ENCODE assay signal across 9 mouse cellular contexts in the genomic region with DNA sequence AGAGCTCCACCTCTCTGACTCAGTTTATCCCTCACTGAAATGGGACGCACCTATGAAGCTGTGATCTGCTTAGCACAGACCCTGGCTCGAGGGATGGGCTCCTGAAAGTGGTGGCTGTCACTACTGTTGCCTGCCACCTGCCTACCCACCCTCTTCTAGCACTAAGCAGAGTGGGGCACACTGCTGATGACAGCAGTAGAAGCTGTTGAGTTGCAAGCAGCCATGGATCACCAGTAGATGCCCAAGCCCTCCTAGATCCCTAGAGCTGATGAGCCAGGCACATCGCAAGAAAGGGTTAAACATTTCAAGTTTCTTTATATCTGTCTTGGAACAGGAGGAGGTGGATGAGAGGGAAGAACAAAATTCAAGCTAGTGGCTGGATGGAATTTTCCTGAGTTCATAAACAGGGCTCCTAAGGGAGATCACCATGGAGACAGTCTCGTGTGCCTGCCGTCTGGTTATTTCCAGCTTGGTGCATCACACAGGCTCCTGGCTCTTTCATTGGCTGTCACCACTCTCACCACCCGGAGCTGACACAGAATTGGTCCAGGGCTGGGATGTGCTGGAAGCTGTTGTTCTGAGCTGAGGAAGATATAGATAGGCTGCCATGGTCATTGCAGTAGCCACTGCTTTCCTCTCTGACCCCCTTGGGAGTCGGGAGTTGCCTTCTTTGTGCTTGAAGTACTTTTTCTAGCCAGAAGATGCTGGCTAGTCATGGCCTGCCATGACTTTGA. TPM values are rescaled to one million over a fixed set of nuclear protein-coding genes. Genes with fewer than 3 reads are reported as not detected.
DNase-seq lines count a peak whose midpoint lies in the region; ATAC-seq and TF ChIP-seq lines count a peak whose summit lies in the region.
"Had no signal": no experiment of that assay in that cellular context is flagged by ENCODE, and none has a peak within 500 bp of the region (broad histone marks: within the 10 kb centered on the region; RNA-seq: fewer than 3 reads in every experiment).

No protein-coding gene starts in this region.

- H3K4me3 ChIP-seq in cortical plate, adult 2 months (ENCODE audit: insufficient read depth, low read length): no peak overlapping the region
- no peak overlapping the region for H3K4me3 ChIP-seq in hindbrain, postnatal 0 days (ENCODE audit: low read length)
- H3K4me3 ChIP-seq in midbrain, embryonic 12.5 days: no peak overlapping the region
- H3K4me3 ChIP-seq: erythroblast, embryonic 14.5 days had no signal

- H3K27ac ChIP-seq in cortical plate, adult 2 months (ENCODE audit: insufficient read depth, low read length): peak overlapping the region; percentile 99
- peak overlapping the region; percentile 91 for H3K27ac ChIP-seq in hindbrain, postnatal 0 days
- H3K27ac ChIP-seq in midbrain, embryonic 12.5 days (replicated peaks): peak overlapping the region; percentile 85

- peak; percentile 97 for ATAC-seq in hindbrain, postnatal 0 days
- ATAC-seq in midbrain, embryonic 12.5 days (ENCODE audit: low FRiP score, low read depth): peak; percentile 79

- H3K36me3 ChIP-seq in hindbrain, postnatal 0 days (ENCODE audit: insufficient read depth, low read length): no peaks in the 10 kb centered on the region
- H3K36me3 ChIP-seq in midbrain, embryonic 12.5 days: no peaks in the 10 kb centered on the region

- H3K4me1 ChIP-seq in cortical plate, adult 2 months (ENCODE audit: control insufficient read depth, insufficient read depth, low read length): peaks cover 39% of the 10 kb centered on the region
- H3K4me1 ChIP-seq in hindbrain, postnatal 0 days (ENCODE audit: insufficient read depth, low read length): peaks cover 34% of the 10 kb centered on the region
- peaks cover 50% of the 10 kb centered on the region for H3K4me1 ChIP-seq in midbrain, embryonic 12.5 days

- H3K4me2 ChIP-seq in hindbrain, postnatal 0 days (ENCODE audit: low read depth, low read length): peak overlapping the region; percentile 32; the same call in 1 of the 2 replicates
- peak overlapping the region; percentile 19; the same call in 1 of the 2 replicates for H3K4me2 ChIP-seq in midbrain, embryonic 12.5 days (replicated peaks)

- peak; percentile 82 for DNase-seq in adrenal gland, postnatal 10 days
- DNase-seq in gastrocnemius, adult 8-10 months (ENCODE audit: low spot score in 2 of 2): peak; percentile 79 to 83
- peak; percentile 95 for DNase-seq in hindbrain, postnatal 0 days (ENCODE audit: low spot score)
- peak; percentile 85 to 93 for DNase-seq in left cerebral cortex, adult 18-20 months (ENCODE audit: low spot score in 2 of 2)
- DNase-seq in testis, postnatal 14 days (ENCODE audit: low spot score): peak; percentile 79
- no peak for DNase-seq in spleen, postnatal 14 days (ENCODE audit: low spot score in 2 of 2)

- 27% methylated on average over 7 of the region's 7 CpGs for WGBS in hindbrain, postnatal 0 days
- 46% methylated on average over 7 of the region's 7 CpGs for WGBS in midbrain, embryonic 12.5 days

- no peak overlapping the region for H3K9ac ChIP-seq in hindbrain, postnatal 0 days (replicated peaks; ENCODE audit: low read length)
- H3K9ac ChIP-seq in midbrain, embryonic 12.5 days (replicated peaks): 0 out of 2 replicates have a peak overlapping the region, but pooled peaks have one; percentile 21

- peak; percentile 96 for TF ChIP-seq POLR2A in cortical plate, adult 2 months (IDR thresholded peaks at IDR 0.05; ENCODE audit: extremely low read depth, insufficient read depth, low read length)

- TF ChIP-seq CTCF in cortical plate, adult 2 months (IDR thresholded peaks at IDR 0.05; ENCODE audit: extremely low read depth, insufficient read depth, low read length): no peak
- TF ChIP-seq CTCF in hindbrain, postnatal 0 days (IDR thresholded peaks at IDR 0.05; ENCODE audit: low read depth): 0 out of 2 replicates have a peak, but pooled peaks have one; percentile 5

- H3K9me3 ChIP-seq in hindbrain, postnatal 0 days (ENCODE audit: low read length): no peaks in the 10 kb centered on the region
- H3K9me3 ChIP-seq in midbrain, embryonic 12.5 days: no peaks in the 10 kb centered on the region

- no peaks in the 10 kb centered on the region for H3K27me3 ChIP-seq in hindbrain, postnatal 0 days (ENCODE audit: insufficient read depth, low read length)
- H3K27me3 ChIP-seq in midbrain, embryonic 12.5 days: no peaks in the 10 kb centered on the region

RNA-seq across cellular contexts. Expression of gene Scyl1, which starts 40.7 kb away (rescaled TPM):
- 10 to 100 TPM; 86.7 to 96.5 TPM for total RNA-seq in adrenal gland, postnatal 10 days (2021)
- 120 and 124 TPM in 2 replicates for polyA plus RNA-seq in cortical plate, adult 2 months (2012; rRNA removed)
- 10 to 100 TPM; 71.4 to 91.0 (median 82.6) TPM for total RNA-seq in gastrocnemius, adult 8-10 months (2022)
- total RNA-seq in hindbrain, postnatal 0 days (2014; rRNA removed): 84.1 and 96.6 TPM in 2 replicates
- 73.3 and 76.2 TPM in 2 replicates for polyA plus RNA-seq in hindbrain, postnatal 0 days (2015; fragmentation: Nextera tagmentation; extraction: Ambion mirVana)
- 10 to 100 TPM; 90.8 to 93.4 TPM for total RNA-seq in left cerebral cortex, adult 18-20 months (2021)
- polyA plus RNA-seq in midbrain, embryonic 12.5 days (2016; fragmentation: Nextera tagmentation; extraction: Ambion mirVana): 63.6 and 68.4 TPM in 2 replicates

Comparison
In these comparisons a context has a peak if more than half of its experiments do, and no peak if none do; other contexts are left out.
1. DNase-seq: peak in adrenal gland, postnatal 10 days (single experiment), gastrocnemius, adult 8-10 months (2 of 2), hindbrain, postnatal 0 days (single experiment), left cerebral cortex, adult 18-20 months (2 of 2) and testis, postnatal 14 days (single experiment); none in spleen, postnatal 14 days (0 of 2).
2. Peak in every context shown above with its lines, with median percentiles within 50 percentile points of each other: H3K27ac ChIP-seq.